Mouse (Mus musculus) testis, adult 2 months (tissue): Measurements from ENCODE around the gene Unc13d.

Experiments
- CTCF ChIP-seq: fragments of 200-500 bp; IDR thresholded peaks from 2 replicates; pipeline ENCODE4 v1.5.1; 2012; ENCODE audit warnings: low read depth, mild to moderate bottlenecking, inconsistent platforms, low read length, moderate library complexity; ENCODE audit not compliant: control insufficient read depth, insufficient read depth, insufficient replicate concordance
- POLR2A ChIP-seq: fragments of 200-500 bp; IDR thresholded peaks from 2 replicates; pipeline ENCODE4 v1.6.1; 2012; ENCODE audit warnings: low read depth, mild to moderate bottlenecking, inconsistent platforms, low read length, moderate library complexity; ENCODE audit not compliant: control insufficient read depth

DNA sequence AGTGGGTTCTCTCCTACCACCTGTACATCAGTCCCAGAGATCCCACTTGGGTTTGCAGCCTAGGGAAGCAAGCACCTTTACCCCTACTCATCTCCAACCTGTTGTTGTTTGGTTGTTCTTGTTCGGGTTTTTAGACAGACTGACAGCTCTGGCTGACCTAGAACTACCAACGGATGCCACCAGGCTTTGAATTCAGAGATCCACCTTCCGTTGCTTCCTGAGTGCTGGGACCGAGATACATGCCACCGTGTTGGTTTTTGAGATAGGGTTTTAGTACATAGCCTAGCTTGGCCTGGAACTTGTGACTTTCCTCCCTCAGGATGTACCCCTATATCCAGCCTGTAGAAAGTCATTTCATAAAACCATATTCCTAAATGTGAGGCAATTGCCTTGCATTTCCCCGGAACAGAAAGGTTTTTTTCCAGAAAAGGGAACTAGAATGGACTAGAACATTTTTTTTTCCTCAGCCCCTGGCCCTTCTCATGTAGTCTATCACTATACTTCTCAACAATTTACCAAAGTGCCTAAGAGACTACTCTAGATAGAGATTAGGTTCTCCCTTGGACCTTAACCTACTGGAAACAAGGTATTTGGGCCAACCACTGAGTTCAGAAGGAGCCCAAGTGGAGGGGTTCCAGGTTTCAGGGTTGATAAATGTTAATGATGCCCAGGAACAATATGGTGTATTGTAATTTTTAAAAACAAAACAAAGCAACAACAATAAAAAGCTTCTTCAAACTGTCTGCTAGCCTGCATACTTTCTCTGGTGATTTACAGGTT, 48.5 kb downstream of the Unc13d start:
- TF ChIP-seq POLR2A (no peak), CTCF (no peak)
